Mouse (Mus musculus) macrophage (primary cell): ENCODE measurements around the gene Utp3. TPM values are rescaled to one million over a fixed set of nuclear protein-coding genes. Genes with fewer than 3 reads are reported as not detected.

ENCODE experiments used
- H3K27ac ChIP-seq: fragments of 350-480 bp; formaldehyde crosslinking; 2 replicates; pipeline ENCODE4 v1.9.0; 2021
- H3K36me3 ChIP-seq: fragments of 350-480 bp; formaldehyde crosslinking; 2 replicates; pipeline ENCODE4 v1.9.0; 2021; ENCODE audit errors: inconsistent target
- H3K4me3 ChIP-seq: fragments of 350-480 bp; formaldehyde crosslinking; 2 replicates; pipeline ENCODE4 v1.9.0; 2021; ENCODE audit errors: inconsistent target
- H3K79me2 ChIP-seq: fragments of 350-480 bp; formaldehyde crosslinking; 2 replicates; pipeline ENCODE4 v1.9.0; 2021; ENCODE audit errors: inconsistent target
- WGBS: methylation state at CpG from one replicate; pipeline ENCODE4 v1.1.7; 2026; ENCODE audit warnings: inconsistent platforms; ENCODE audit not compliant: missing documents; 5-methylcytosine and 5-hydroxymethylcytosine counted together
- polyA plus RNA-seq: library from polyadenylated mRNA; stranded (reverse); fragments of 250-400 nt; gene quantifications from 3 replicates; pipeline ENCODE4 v1.2.4, GENCODE M21; 2018; ENCODE audit warnings: inconsistent platforms

The Utp3 gene
- polyA plus RNA-seq, 1 experiment from 2014 or later, result 155 TPM

- H3K36me3 ChIP-seq, result no peaks in the 10 kb centered on the region
- WGBS, result 95% methylated on average over 8 of the region's 8 CpGs
- peaks cover 25% of the 10 kb centered on the region for H3K79me2 ChIP-seq
- peak overlapping the region; percentile 80 for H3K27ac ChIP-seq
- H3K4me3 ChIP-seq, result peak overlapping the region; percentile 56; the same call in 1 of the 2 replicates
Observed at GRCm38 (mm10) chr5:88562863-88563780, 8.9 kb downstream of the Utp3 start.

GRCm38 (mm10) chr5:88564501-88565147 is 10.4 kb downstream of the Utp3 start, which contains the start of gene Rufy3:
Rufy3 (plus strand) TSS chr5:88565040.
- Histone ChIP-seq H3K4me3 (peak within 1 kb of the TSS; percentile 72), H3K79me2 (peaks cover 40% of the 10 kb centered on the region), H3K36me3 (peaks cover 5% of the 10 kb centered on the region; the same call in 1 of the 2 replicates), H3K27ac (peak within 1 kb of the TSS; percentile 80)
- WGBS, result 1% methylated on average over 46 of the region's 71 CpGs

- WGBS, result under 1% methylated on average over 89 of the region's 119 CpGs
- Histone ChIP-seq H3K4me3 (peak overlapping the region; percentile 72), H3K36me3 (peaks cover 10% of the 10 kb centered on the region), H3K27ac (peak overlapping the region; percentile 70), H3K79me2 (peaks cover 47% of the 10 kb centered on the region)
Observed at GRCm38 (mm10) chr5:88565148-88566033, 11.1 kb downstream of the Utp3 start.

- Histone ChIP-seq H3K27ac (peak overlapping the region; percentile 70), H3K36me3 (peaks cover 14% of the 10 kb centered on the region), H3K79me2 (peaks cover 56% of the 10 kb centered on the region), H3K4me3 (peak overlapping the region; percentile 72)
- 18% methylated on average over 14 of the region's 14 CpGs for WGBS
Observed at GRCm38 (mm10) chr5:88566034-88566841, 12.0 kb downstream of the Utp3 start.

GRCm38 (mm10) chr5:88569541-88569940 is 15.3 kb downstream of the Utp3 start:
- WGBS, result 94% methylated on average over 2 of the region's 3 CpGs

GRCm38 (mm10) chr5:88574829-88575228 is 20.6 kb downstream of the Utp3 start:
- Histone ChIP-seq H3K79me2 (peaks cover 100% of the 10 kb centered on the region), H3K27ac (no peak overlapping the region), H3K4me3 (no peak overlapping the region), H3K36me3 (peaks cover 22% of the 10 kb centered on the region)
- WGBS, result 78% methylated on average over 3 of the region's 3 CpGs

More at GRCm38 (mm10) chr5:88569541-88569940, 15.3 kb downstream of the Utp3 start:
- Histone ChIP-seq H3K27ac (no peak overlapping the region), H3K36me3 (peaks cover 19% of the 10 kb centered on the region), H3K79me2 (peaks cover 89% of the 10 kb centered on the region), H3K4me3 (no peak overlapping the region)

GRCm38 (mm10) chr5:88575506-88576338 is 21.5 kb downstream of the Utp3 start:
- H3K79me2 ChIP-seq, result peaks cover 100% of the 10 kb centered on the region
- peaks cover 15% of the 10 kb centered on the region; the same call in 1 of the 2 replicates for H3K36me3 ChIP-seq
- WGBS, result 86% methylated on average over 3 of the region's 3 CpGs

GRCm38 (mm10) chr5:88580681-88581080 is 26.4 kb downstream of the Utp3 start:
- no peak overlapping the region for H3K4me3 ChIP-seq
- H3K36me3 ChIP-seq, result peaks cover 17% of the 10 kb centered on the region; the same call in 1 of the 2 replicates
- 82% methylated on average over 10 of the region's 10 CpGs for WGBS
- H3K79me2 ChIP-seq, result peaks cover 100% of the 10 kb centered on the region
- no peak overlapping the region for H3K27ac ChIP-seq

More at GRCm38 (mm10) chr5:88575506-88576338, 21.5 kb downstream of the Utp3 start:
- Histone ChIP-seq H3K4me3 (no peak overlapping the region), H3K27ac (no peak overlapping the region)

- WGBS, result 88% methylated on average over 6 of the region's 6 CpGs
- no peak overlapping the region for H3K27ac ChIP-seq
- H3K36me3 ChIP-seq, result peaks cover 17% of the 10 kb centered on the region; the same call in 1 of the 2 replicates
- H3K79me2 ChIP-seq, result peaks cover 100% of the 10 kb centered on the region
- H3K4me3 ChIP-seq, result no peak overlapping the region
Observed at GRCm38 (mm10) chr5:88581343-88581742, 27.1 kb downstream of the Utp3 start.

- Histone ChIP-seq H3K79me2 (peaks cover 100% of the 10 kb centered on the region), H3K27ac (no peak overlapping the region), H3K4me3 (no peak overlapping the region), H3K36me3 (peaks cover 17% of the 10 kb centered on the region; the same call in 1 of the 2 replicates)
- 94% methylated on average over 9 of the region's 9 CpGs for WGBS
Observed at GRCm38 (mm10) chr5:88583271-88584031, 29.2 kb downstream of the Utp3 start.

GRCm38 (mm10) chr5:88584061-88584460 is 29.8 kb downstream of the Utp3 start:
- no peak overlapping the region for H3K27ac ChIP-seq
- WGBS, result 96% methylated on average over 6 of the region's 9 CpGs
- H3K4me3 ChIP-seq, result no peak overlapping the region
- H3K36me3 ChIP-seq, result peaks cover 17% of the 10 kb centered on the region; the same call in 1 of the 2 replicates
- peaks cover 100% of the 10 kb centered on the region for H3K79me2 ChIP-seq
